Mouse (Mus musculus) left cerebral cortex, postnatal 25 days (tissue): ENCODE measurements around the gene Epb41l1. TPM values are rescaled to one million over a fixed set of nuclear protein-coding genes. Genes with fewer than 3 reads are reported as not detected.

Source experiments
- DNase-seq, 2 experiments: peaks; one replicate each; pipeline ENCODE4 v3.0.0; 2022; ENCODE audit warnings: low spot score in 2 of 2, mixed read lengths in 1 of 2
- intact Hi-C: fragments of 180-260 bp; cut with DNase I; formaldehyde crosslinking; loops from one replicate; pipeline ENCODE4 v1.15.1; 2025
- total RNA-seq, 2 experiments: library from RNA; stranded (reverse); gene quantifications; 2 replicates each; pipeline ENCODE4 v1.2.3; 2021

The Epb41l1 gene
- total RNA-seq, 2 experiments from 2014 or later, result 349 to 370 TPM

DNA sequence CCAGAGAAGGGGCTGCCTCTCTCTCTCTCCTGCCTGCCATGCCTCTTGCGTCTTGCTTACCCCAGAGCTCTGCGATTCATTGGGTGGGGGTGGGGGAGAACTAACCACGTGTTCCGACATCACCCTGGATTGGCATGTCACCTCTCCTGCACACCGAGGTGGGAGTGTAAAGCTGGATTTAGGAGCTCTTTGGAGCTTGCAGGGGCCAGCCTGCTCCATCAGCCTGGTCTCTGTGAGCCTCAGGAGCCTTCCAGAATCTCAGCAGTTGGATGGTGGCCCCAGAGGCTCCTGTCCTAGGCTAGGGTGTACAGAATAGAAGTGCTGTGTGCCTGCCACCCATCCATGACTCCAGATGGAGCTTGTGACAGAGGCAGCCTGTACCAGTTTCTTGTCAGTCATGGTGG is 56.0 kb downstream of the Epb41l1 start:
- peak; percentile 43 to 79 for DNase-seq

DNA sequence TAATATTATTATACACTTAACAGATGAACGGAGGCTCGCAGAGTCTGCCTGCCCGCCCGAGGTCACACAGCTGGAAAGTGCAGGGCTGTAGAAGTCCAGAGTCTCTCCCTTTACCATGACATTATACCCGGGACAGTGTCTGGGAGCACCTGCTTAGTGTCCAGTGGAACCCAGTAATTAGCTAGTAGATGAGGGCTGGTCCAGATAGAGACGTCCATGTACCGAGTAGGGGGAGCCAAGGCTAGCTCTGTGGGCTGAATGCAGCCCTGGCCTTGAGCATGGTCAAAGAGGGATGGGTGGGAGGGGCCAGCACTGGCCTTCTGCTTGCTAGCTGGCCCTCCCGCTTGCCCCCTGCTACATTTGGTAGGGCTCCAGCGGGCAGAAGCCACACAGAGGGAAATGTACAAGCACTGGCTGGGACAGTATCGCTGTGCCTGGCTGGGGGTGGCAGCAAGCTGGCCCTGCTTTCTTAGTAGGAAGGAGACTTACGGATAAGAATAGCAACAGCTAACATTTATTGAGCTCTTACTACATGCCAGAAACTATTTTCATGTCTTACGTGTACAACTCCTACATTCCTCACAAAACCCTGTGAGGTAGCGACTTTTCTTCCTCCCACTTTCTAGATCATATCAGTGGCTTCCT is 57.5 kb downstream of the Epb41l1 start:
- peak in 1 of 2 experiments; percentile 86 for DNase-seq
- intact Hi-C loops, result loop anchor here (2.0 to 5.0 kb wide), 2 partner anchors 81 to 239 kb away; no protein-coding TSS in a partner anchor

More for the DNA sequence above, 56.0 kb downstream of the Epb41l1 start:
- intact Hi-C loops, result loop anchor here (5.0 kb wide), 1 partner anchor 79 kb away; no protein-coding TSS in a partner anchor

DNA sequence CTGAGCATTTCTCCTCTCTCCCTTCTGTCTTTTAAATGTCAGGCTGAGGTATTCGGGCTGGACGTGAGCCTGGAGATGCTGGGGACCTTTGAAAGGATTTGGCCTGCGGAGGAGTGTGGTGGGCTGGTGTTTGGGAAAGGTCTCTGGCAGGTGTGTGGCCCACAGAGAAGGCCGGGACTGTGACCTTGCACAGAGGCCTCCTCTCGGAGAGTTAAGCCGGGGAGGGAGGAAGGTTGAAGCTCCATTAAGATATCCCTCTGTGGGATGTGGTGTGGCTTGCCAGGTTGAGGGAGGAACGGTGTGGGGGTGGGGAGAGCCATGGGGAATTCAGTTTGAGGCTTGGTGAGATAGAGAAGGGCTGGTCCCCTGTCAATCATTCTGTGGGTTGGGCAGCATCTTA is 59.1 kb downstream of the Epb41l1 start:
- intact Hi-C loops, result loop anchor here (2.0 to 5.0 kb wide), 2 partner anchors 83 to 237 kb away; no protein-coding TSS in a partner anchor
- peak in 1 of 2 experiments; percentile 61 for DNase-seq

DNA sequence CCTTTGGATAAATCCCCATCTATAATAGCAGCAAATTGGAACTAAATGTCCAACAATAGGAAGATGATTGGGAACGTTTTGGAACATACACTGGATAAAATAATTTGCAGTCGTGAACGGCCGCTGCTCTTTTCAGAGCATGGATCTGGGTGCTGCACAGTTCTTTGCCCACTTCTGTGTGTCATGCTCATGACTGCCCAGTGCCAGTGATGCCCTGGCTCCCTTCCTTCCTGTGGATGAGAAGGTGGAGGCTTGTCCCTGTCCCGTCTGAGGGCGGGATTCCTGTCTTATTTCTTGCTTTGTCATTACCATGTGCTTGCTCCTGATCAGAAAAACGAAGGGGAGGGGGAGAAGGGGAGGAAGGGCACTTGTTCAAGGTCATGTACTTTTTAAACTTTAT is 59.6 kb downstream of the Epb41l1 start:
- intact Hi-C loops, result no loop called here
- DNase-seq, result no peak

DNA sequence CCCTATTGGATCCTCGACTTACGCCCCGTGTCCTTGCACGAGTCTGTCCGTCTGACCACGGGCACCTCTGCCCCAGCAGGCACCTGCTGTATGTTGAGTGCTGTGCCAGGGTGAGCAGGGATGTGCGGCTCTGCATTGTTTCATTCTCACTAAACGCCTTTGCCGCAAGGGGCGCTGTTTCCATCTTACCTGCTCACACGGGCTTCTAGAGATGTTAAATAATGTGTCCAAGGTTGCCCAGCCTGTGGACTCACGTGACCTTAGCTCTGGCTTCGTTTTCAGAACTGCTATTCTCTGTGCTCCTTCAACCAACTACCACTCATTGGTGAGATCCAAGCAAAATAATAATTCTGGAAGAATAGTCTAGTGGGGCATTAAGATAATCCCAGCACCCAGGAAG is 61.6 kb downstream of the Epb41l1 start:
- intact Hi-C loops, result no loop called here
- DNase-seq, result peak in 1 of 2 experiments; percentile 60

DNA sequence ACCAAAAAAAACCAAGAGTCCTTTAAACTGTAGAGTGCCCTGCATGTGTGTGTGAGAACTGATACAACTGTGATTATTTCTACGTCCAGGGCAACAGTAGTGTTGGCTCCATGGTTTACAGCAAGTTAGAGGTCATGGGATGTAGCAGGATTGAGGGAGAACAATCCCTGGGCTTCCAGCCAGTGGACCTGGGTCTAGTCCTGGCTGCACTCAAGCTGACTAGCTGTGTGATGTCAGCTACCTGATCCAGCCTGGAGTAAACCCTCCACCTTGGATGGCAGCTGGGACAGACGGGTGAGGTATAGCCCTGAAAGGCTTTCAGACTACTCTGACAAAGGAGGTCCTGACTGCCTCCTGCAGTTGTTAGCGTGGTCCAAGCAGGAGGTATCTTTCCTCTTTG is 62.1 kb downstream of the Epb41l1 start:
- intact Hi-C loops, result no loop called here
- no peak for DNase-seq

DNA sequence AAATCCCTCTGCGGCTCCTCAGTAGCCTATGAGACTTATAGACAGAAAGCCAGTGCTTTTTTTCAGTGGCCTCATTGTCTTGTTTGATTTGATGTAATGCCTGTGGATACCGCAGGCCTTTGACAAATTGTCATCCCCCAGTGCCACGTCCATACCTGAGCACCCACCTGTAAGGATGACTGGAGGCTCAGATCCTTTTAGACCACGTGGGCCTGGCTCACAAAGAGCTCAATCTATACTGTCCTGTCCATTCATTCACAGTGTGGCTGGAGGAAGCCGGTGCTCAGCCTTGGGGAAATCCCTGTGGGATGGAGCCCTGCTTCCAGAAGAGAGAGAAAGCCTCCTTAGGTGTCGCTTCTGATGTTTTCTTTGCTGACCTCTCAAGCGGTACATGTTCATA is 62.5 kb downstream of the Epb41l1 start:
- intact Hi-C loops, result no loop called here
- no peak for DNase-seq

DNA sequence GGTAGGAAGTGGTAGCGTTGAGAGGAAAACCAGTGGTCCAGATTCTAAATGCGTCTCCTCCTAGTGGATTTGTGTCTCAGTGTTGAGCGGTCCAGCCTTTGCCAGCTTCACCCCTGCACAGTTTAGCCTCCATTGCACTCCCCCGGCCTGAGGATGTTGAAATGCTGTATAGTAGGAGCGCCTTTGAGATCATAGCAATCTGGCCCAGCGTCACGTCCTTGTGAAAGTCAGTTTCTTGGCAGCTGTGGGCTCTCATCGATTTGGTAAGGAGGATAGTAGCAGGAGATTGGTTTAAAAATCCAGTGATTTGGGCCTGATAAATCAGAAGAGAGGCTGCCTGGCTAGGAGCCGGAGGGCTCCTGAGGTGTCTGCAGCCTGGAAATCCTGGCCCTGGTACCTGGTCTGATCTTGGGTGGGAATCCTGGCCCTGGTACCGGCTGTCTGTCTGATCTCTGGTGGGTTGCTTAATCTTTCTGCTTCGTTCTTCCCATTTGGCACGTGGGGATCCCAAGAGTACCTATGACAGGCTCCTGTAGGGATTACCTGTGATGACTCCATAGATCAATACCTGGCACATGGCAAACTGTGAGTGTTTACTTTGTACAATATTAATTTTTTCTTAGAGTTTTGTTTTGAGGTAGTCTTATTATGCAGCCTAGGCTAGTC is 65.5 kb downstream of the Epb41l1 start:
- intact Hi-C loops, result no loop called here
- DNase-seq, result no peak

DNA sequence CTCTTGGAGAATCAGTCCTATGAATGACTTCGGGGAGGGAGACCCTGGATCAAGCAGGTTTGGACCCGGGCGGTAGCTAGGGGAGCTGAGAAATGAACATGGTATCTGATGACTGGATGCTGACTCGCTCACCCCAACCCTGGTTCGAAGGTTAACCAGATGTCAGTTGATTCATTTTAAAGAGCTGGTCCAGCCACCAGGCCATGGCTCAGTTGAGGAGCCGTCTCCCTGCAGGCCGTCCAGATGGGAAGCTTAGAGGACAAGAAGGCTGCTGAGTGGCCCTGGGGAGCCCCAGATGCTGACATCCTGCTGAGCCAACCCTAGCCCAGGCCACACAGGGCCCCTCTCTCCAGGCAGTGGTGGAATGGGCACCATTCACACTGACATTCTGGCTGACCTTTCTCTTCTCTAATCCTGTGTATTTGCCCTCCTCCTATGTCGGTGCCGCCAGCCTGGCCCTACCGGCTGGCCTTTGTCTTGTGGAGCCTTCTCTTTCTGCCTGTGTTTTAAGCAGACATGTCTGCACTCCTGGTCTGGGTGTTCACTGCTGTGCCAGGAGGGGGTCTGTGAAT is 67.0 kb downstream of the Epb41l1 start:
- DNase-seq, result no peak
- intact Hi-C loops, result no loop called here

DNA sequence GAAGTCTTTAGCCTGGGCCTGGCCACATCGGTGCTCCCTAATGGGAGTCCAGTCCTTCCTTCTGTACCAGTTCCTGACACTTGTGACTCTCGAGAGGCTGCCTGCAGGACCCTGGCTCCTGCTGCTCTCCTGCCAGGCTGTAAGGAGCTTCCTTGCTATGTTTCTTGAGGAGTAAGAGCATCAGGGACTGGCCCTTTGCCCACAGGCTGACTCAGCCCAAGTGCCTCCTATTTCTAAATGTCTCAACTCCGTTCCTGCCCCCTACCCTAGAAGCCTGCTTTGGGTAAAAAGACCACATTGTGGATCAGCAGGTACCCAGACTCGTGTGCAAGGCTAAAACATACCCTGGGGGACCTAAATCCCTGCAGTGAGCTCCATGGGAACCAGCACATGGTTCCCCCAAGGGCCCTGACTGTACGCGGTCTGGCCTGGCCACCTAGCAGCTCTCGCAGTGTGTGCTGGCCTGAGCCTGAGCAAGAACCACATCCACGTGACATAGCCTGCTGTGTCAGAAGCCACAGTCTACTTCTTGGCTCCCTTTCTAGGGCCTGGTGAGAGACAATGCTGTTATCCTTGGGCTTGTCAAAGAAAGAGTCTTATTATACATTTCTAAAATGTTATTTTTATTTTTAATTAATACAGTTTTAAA is 67.6 kb downstream of the Epb41l1 start:
- intact Hi-C loops, result no loop called here
- DNase-seq, result peak in 1 of 2 experiments; percentile 53

DNA sequence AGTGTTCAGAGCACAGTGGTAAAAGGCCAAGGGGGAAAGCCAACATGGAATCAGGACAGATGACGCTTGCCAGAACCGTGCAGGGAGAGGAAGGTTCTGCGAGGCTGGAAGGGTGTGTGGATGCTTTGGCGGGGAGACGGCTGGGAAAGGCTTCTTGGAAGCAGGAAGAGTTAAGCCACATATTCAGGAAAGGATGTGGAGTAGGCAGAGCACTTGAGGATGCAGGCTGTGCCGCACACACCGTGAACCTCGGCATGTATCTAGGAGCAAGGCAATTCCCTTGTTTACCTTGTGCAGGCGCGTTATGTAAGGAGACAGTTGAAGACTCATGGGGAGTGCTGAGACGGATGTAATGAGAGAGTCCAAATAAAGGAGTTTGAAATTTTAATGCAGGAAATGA is 69.5 kb downstream of the Epb41l1 start:
- peak; percentile 46 to 64 for DNase-seq
- intact Hi-C loops, result no loop called here

DNA sequence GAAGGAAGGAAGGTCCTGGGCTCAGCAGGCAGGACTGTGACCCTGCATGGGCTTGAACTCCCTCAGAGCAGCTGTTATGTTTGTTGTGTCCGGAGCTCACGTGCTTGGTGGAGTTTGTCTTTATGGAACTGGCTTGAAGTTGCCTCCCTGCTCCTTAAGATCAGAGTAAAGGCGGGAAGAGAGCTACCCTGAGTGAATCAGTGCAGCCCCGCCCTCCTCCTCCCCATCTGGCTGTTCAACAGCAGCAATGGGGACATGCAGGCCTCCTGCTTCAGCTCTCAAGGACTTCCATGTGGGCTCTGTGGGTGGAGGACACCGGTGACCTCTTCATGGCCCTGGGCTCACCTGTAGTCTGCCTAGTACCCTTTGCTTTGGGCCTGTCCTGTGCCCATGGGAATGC is 71.1 kb downstream of the Epb41l1 start:
- no peak for DNase-seq

DNA sequence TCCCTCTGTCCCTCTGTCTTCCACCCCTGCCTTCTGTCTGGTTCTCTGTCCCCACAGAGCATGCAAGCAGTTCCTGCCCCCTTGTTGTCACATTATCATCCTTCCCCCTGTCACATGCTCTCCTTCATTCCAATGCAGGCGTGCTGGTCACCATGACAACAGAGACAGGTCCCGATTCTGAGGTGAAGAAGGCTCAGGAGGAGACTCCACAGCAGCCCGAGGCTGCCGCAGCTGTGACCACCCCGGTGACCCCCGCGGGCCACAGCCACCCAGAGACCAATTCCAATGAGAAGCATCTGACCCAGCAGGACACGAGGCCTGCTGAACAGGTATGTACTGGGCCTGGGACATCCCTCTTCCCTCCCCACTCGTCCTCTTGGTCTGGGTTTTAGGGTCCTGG is 73.1 kb downstream of the Epb41l1 start:
- DNase-seq, result no peak
- intact Hi-C loops, result no loop called here

More for the DNA sequence above, 71.1 kb downstream of the Epb41l1 start:
- intact Hi-C loops, result no loop called here

DNA sequence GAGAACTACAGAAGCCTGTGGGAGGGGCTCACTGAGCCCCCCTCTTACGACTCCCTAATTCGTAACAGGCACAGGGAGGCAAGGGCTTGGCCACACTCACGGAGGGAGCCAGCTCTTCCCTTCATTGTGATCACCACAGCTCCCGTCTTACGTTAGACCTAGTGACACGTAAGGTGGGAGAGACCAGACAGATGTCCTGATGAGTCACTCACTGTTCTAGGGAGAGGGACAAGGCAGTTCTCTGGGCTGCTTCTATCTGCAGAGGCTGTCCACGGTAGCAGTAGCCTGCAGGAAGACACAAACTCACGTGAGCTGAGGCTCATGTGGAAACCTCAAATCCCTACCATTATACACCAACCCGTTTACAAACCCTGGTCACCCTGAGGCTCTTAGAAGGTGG is 73.8 kb downstream of the Epb41l1 start:
- peak in 1 of 2 experiments; percentile 63 for DNase-seq
- intact Hi-C loops, result no loop called here

DNA sequence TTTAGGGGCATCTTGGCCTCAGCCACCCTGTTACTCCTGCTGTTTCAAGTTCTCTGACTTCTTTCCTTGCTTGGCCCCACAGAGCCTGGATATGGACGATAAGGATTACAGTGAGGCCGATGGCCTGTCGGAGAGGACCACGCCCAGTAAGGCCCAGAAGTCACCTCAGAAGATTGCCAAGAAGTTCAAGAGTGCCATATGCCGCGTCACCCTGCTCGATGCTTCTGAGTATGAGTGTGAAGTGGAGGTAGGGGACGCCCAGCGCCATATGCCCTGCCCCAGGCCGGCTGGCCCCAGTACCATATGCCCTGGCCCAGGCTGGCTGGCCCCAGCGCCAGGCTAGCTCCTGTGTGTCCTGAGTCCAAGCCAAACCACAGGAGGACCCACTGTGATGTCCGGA is 74.2 kb downstream of the Epb41l1 start:
- intact Hi-C loops, result no loop called here

DNA sequence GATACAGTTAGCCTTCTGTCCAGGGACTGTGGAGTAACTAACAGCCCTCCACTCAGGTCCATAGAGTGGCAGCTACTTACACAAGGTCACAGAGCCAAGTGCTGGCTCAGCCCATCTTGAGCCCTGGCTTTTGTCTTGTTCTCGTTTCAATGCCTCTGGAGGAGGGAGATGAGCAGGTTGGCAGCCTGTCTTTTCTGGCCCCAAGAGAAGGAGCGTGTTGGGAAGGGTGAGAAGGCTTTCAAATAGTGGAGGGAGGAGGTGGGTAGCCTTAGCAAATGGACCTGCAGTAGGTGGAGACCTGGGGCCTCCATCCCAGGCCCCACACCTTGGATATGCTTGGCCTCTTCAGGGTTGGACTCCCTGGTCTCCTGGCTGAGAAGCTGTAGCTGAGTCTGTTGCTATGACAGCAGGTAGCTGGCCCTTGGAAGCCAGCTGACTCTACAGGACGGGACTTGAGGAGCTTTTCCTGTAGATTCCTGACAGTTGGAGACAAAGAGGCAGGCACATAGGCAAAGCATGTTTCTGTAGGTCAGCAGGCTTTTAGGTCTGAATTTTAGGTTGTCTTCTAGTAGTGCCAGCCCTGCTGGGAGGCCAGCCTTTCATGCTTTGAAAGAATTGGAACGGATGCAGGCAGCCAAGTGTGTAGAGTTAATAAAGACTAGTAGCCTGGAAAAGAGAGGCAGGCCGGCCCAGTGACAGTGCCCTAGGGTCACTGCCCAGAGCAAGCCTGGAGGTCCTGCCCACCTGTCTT is 76.3 kb downstream of the Epb41l1 start:
- DNase-seq, result no peak
- intact Hi-C loops, result no loop called here

More for the DNA sequence above, 74.2 kb downstream of the Epb41l1 start:
- no peak for DNase-seq

DNA sequence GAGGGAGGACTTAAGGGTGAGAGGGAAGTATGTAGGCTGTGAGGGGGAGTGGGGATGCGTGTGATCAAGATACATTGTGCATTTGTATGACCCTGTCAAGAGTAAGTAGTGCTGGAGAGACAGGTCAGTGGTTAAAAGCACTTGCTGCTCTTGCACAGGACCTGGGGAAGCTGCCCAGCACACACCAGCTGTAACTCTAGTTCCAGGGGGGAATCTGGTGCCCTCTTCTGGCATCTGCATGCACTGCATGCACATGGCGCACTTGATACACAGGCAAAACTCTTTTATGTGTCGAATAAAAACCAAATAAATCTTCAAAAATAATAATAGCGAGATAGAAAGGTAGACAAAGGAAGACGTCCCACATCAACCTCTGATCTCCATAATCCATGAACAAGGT is 77.2 kb downstream of the Epb41l1 start:
- intact Hi-C loops, result no loop called here
- peak in 1 of 2 experiments; percentile 65 for DNase-seq

DNA sequence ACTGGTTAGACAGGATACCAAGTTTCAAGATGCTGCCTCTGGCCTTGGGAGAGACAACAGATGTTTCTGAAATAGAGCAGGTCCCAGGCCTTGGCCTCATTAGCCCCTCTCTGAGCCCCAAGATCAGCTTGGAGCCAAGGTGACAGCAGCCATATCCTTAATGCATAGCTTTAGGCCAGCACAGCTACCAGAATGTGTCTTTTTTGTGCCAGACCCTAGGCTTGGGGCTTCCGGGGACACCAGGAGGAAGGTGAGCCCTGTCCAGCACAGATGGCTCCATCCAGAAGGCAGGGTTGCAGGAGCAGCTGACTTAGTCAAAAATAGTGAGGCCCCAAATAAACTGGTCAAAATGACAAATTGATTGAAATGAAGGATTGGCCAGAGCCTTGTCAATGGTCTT is 80.3 kb downstream of the Epb41l1 start:
- no peak for DNase-seq
- intact Hi-C loops, result no loop called here

DNA sequence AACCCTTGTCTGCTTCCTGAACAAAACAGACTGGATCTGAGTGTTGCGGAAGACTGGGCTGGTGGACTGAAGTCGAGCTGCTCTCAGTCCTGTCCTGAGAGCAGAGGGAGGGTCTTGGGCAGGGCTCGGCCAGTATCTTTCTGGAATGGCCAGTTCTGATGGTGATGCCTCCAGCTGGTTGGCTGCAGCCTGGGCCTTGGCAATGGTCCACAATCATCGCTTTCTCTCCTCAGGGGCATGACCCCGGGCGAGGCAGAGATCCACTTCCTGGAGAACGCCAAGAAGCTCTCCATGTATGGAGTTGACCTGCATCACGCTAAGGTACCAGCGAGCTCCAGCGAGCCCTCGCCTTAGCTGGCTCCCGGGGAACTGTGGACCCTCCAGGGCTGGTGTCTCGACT is 84.8 kb downstream of the Epb41l1 start:
- DNase-seq, result no peak
- intact Hi-C loops, result no loop called here

DNA sequence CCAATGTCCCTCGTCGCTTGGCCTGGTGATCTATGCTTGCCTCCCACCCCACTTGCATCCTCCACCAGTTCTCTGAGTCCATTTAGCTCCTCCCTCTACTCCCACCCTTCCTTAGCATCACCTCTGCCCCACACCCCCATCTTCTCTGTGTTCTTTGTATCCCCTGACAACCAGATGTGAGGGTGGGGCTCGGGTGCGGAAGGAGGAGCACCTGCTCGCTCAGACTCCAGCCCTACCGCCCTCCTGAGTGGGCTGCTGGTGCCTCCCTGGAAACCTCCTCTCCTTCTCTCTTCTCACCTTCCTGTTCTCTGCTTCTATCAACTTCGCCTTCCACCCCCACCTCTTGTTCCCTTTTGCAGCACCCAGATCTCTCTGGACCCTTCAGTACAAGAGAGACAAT is 91.3 kb downstream of the Epb41l1 start:
- intact Hi-C loops, result no loop called here
- DNase-seq, result no peak
